10 mouse cellular contexts compared by ENCODE assay signal in genomic region chr15:99974476-99975220, GRCm38 (mm10). TPM values are rescaled to one million over a fixed set of nuclear protein-coding genes. Genes with fewer than 3 reads are reported as not detected.
DNase-seq lines count a peak whose midpoint lies in the region; ATAC-seq and TF ChIP-seq lines count a peak whose summit lies in the region.
"Had no signal": no experiment of that assay in that cellular context is flagged by ENCODE, and none has a peak within 500 bp of the region (broad histone marks: within the 10 kb centered on the region; RNA-seq: fewer than 3 reads in every experiment).

No protein-coding gene starts in this region.

- H3K9me3 ChIP-seq in forebrain, embryonic 13.5 days (replicated peaks) = no peaks in the 10 kb centered on the region
- no peaks in the 10 kb centered on the region for H3K9me3 ChIP-seq in forebrain, embryonic 16.5 days (ENCODE audit: control insufficient read depth, low read length)
- no peaks in the 10 kb centered on the region for H3K9me3 ChIP-seq in liver, embryonic 11.5 days (ENCODE audit: control insufficient read depth, low read length)
- no peaks in the 10 kb centered on the region for H3K9me3 ChIP-seq in intestine, embryonic 14.5 days (ENCODE audit: control insufficient read depth, low read length)
- H3K9me3 ChIP-seq: neural tube, embryonic 12.5 days had no signal

- no peak for TF ChIP-seq POLR2A in myocyte (IDR thresholded peaks at IDR 0.05; ENCODE audit: insufficient read length, low read depth)

- H3K4me3 ChIP-seq in forebrain, embryonic 13.5 days = peak overlapping the region; percentile 96; the same call in 1 of the 2 replicates
- H3K4me3 ChIP-seq in forebrain, embryonic 16.5 days (replicated peaks; ENCODE audit: low read length) = no peak overlapping the region
- H3K4me3 ChIP-seq in liver, embryonic 11.5 days (ENCODE audit: low read depth, low read length) = peak overlapping the region; percentile 26; the same call in 1 of the 2 replicates
- peak overlapping the region; percentile 85; the same call in 1 of the 2 replicates for H3K4me3 ChIP-seq in intestine, embryonic 14.5 days (ENCODE audit: low read depth, low read length)
- peak overlapping the region; percentile 88 for H3K4me3 ChIP-seq in myocyte

- no peak for DNase-seq in liver, embryonic 11.5 days (ENCODE audit: low spot score)
- DNase-seq in liver = no peak
- DNase-seq in intestine, embryonic 14.5 days (ENCODE audit: low spot score) = no peak
- no peak for DNase-seq in yolk sac, embryonic 10.5 days (ENCODE audit: low spot score)
- DNase-seq in thymus, postnatal 4 days = no peak

- H3K9ac ChIP-seq in forebrain, embryonic 13.5 days = no peak overlapping the region
- no peak overlapping the region for H3K9ac ChIP-seq in forebrain, embryonic 16.5 days (replicated peaks; ENCODE audit: low read depth, low read length)
- no peak overlapping the region for H3K9ac ChIP-seq in liver, embryonic 11.5 days (ENCODE audit: low read depth, low read length)
- no peak overlapping the region for H3K9ac ChIP-seq in intestine, embryonic 14.5 days (ENCODE audit: low read length)

- peaks cover 65% of the 10 kb centered on the region for H3K79me2 ChIP-seq in myocyte (ENCODE audit: control insufficient read depth, insufficient read depth)

- ATAC-seq in forebrain, embryonic 13.5 days = no peak
- ATAC-seq in forebrain, embryonic 16.5 days = no peak
- no peak for ATAC-seq in liver, embryonic 11.5 days (replicated peaks; ENCODE audit: low FRiP score)
- ATAC-seq in intestine, embryonic 14.5 days (replicated peaks; ENCODE audit: low FRiP score, low TSS enrichment, low read depth) = no peak

- H3K36me3 ChIP-seq in forebrain, embryonic 13.5 days (ENCODE audit: poor library complexity, severe bottlenecking) = no peaks in the 10 kb centered on the region
- no peaks in the 10 kb centered on the region for H3K36me3 ChIP-seq in forebrain, embryonic 16.5 days (ENCODE audit: control insufficient read depth, insufficient read depth)
- H3K36me3 ChIP-seq in liver, embryonic 11.5 days (ENCODE audit: control insufficient read depth, insufficient read depth, low read length) = no peaks in the 10 kb centered on the region; the same call in 1 of the 2 replicates
- no peaks in the 10 kb centered on the region for H3K36me3 ChIP-seq in intestine, embryonic 14.5 days (ENCODE audit: control insufficient read depth, insufficient read depth, low read length)
- no peaks in the 10 kb centered on the region for H3K36me3 ChIP-seq in myocyte (ENCODE audit: control insufficient read depth, insufficient read depth)
- H3K36me3 ChIP-seq: neural tube, embryonic 12.5 days had no signal

- H3K4me1 ChIP-seq in forebrain, embryonic 13.5 days = peaks cover 12% of the 10 kb centered on the region
- peaks cover 9% of the 10 kb centered on the region for H3K4me1 ChIP-seq in forebrain, embryonic 16.5 days (replicated peaks; ENCODE audit: control insufficient read depth, insufficient read depth, low read length)
- H3K4me1 ChIP-seq in liver, embryonic 11.5 days (replicated peaks; ENCODE audit: control insufficient read depth, insufficient read depth, low read length) = peaks cover 3% of the 10 kb centered on the region; the same call in 1 of the 2 replicates
- H3K4me1 ChIP-seq in intestine, embryonic 14.5 days (replicated peaks; ENCODE audit: control insufficient read depth, insufficient read depth, low read length) = 0 out of 2 replicates have a peak, but pooled peaks cover 4% of the 10 kb centered on the region

- H3K27me3 ChIP-seq in forebrain, embryonic 13.5 days = no peaks in the 10 kb centered on the region
- H3K27me3 ChIP-seq in forebrain, embryonic 16.5 days (replicated peaks; ENCODE audit: control insufficient read depth, insufficient read depth, low read length) = no peaks in the 10 kb centered on the region
- H3K27me3 ChIP-seq in liver, embryonic 11.5 days (replicated peaks; ENCODE audit: control insufficient read depth, insufficient read depth, low read length) = no peaks in the 10 kb centered on the region
- H3K27me3 ChIP-seq in intestine, embryonic 14.5 days (replicated peaks; ENCODE audit: control insufficient read depth, insufficient read depth, low read length) = no peaks in the 10 kb centered on the region
- H3K27me3 ChIP-seq in myocyte (ENCODE audit: control insufficient read depth, insufficient read depth, insufficient read length) = no peaks in the 10 kb centered on the region
- H3K27me3 ChIP-seq: neural tube, embryonic 12.5 days had no signal

- H3K27ac ChIP-seq in forebrain, embryonic 13.5 days = no peak overlapping the region
- H3K27ac ChIP-seq in forebrain, embryonic 16.5 days (ENCODE audit: low read length) = no peak overlapping the region
- no peak overlapping the region for H3K27ac ChIP-seq in liver, embryonic 11.5 days (ENCODE audit: low read depth, low read length)
- no peak overlapping the region for H3K27ac ChIP-seq in intestine, embryonic 14.5 days (ENCODE audit: low read depth)
- H3K27ac ChIP-seq: neural tube, embryonic 12.5 days had no signal

- H3ac ChIP-seq in myocyte (ENCODE audit: control insufficient read depth, insufficient read length) = no peak overlapping the region

- H3K4me2 ChIP-seq in forebrain, embryonic 13.5 days = no peak overlapping the region; the same call in 1 of the 2 replicates
- H3K4me2 ChIP-seq in forebrain, embryonic 16.5 days (ENCODE audit: low read length) = no peak overlapping the region
- H3K4me2 ChIP-seq in liver, embryonic 11.5 days = peak overlapping the region; percentile 83
- peak overlapping the region; percentile 64 for H3K4me2 ChIP-seq in intestine, embryonic 14.5 days (ENCODE audit: low read length)
- H3K4me2 ChIP-seq in myocyte (ENCODE audit: low read depth) = peak overlapping the region; percentile 99

- 77% methylated on average over 2 of the region's 2 CpGs for WGBS in forebrain, embryonic 13.5 days
- WGBS in forebrain, embryonic 16.5 days = 81% methylated on average over 2 of the region's 2 CpGs
- 57% methylated on average over 2 of the region's 2 CpGs for WGBS in liver, embryonic 11.5 days
- 73% methylated on average over 2 of the region's 2 CpGs for WGBS in intestine, embryonic 14.5 days

TF ChIP-seq in myocyte, 11 proteins besides CTCF, POLR2A, EP300 and RAD21:
- TF ChIP-seq USF1 (IDR thresholded peaks at IDR 0.05; ENCODE audit: low read depth) (no peak), CEBPB (IDR thresholded peaks at IDR 0.05; ENCODE audit: insufficient read depth, poor library complexity, severe bottlenecking) (no peak), E2F4 (IDR thresholded peaks at IDR 0.05; ENCODE audit: insufficient read depth) (no peak), MYOG (IDR thresholded peaks at IDR 0.05; ENCODE audit: control insufficient read depth in 1 of 3, insufficient read depth in 1 of 3, insufficient read length in 2 of 3, low read depth in 2 of 3) (no peak), SRF (IDR thresholded peaks at IDR 0.05; ENCODE audit: control insufficient read depth, insufficient read length, low read depth) (no peak)
TF ChIP-seq in myocyte: peak in this region for 0.

RNA-seq across cellular contexts. Expression of gene Larp4, which starts 4.8 kb away (rescaled TPM):
- polyA plus RNA-seq in forebrain, embryonic 13.5 days (2015; fragmentation: Nextera tagmentation; extraction: Ambion mirVana) = 29.2 and 30.9 TPM in 2 replicates
- polyA plus RNA-seq in forebrain, embryonic 16.5 days (2015; fragmentation: Nextera tagmentation; extraction: Ambion mirVana) = 27.4 and 31.5 TPM in 2 replicates
- polyA plus RNA-seq in liver, embryonic 11.5 days (2014; fragmentation: Nextera tagmentation; extraction: Ambion mirVana) = 52.0 and 57.0 TPM in 2 replicates
- 47.3 and 49.0 TPM in 2 replicates for polyA plus RNA-seq in intestine, embryonic 14.5 days (2014; fragmentation: Nextera tagmentation; extraction: Ambion mirVana)
- 15.9 TPM for polyA plus RNA-seq in myocyte (2012; fragmentation: generic; extraction: Trizol)

RNA-seq across cellular contexts. Expression of gene Fam186a, which starts 7.8 kb away (rescaled TPM):
- not detected in 2 replicates for polyA plus RNA-seq in forebrain, embryonic 13.5 days (2015; fragmentation: Nextera tagmentation; extraction: Ambion mirVana)
- not detected in 2 replicates for polyA plus RNA-seq in forebrain, embryonic 16.5 days (2015; fragmentation: Nextera tagmentation; extraction: Ambion mirVana)
- not detected in 2 replicates for polyA plus RNA-seq in liver, embryonic 11.5 days (2014; fragmentation: Nextera tagmentation; extraction: Ambion mirVana)
- 0.01 TPM in 1 of 2 replicates, not detected in the other for polyA plus RNA-seq in intestine, embryonic 14.5 days (2014; fragmentation: Nextera tagmentation; extraction: Ambion mirVana)
- 0.22 TPM for polyA plus RNA-seq in myocyte (2012; fragmentation: generic; extraction: Trizol)
- polyA plus RNA-seq: neural tube, embryonic 12.5 days; spleen, adult 2 months had no signal

Comparison
In these comparisons a context has a peak if more than half of its experiments do, and no peak if none do; other contexts are left out.
1. H3K4me2 ChIP-seq: peak in liver, embryonic 11.5 days (single experiment), intestine, embryonic 14.5 days (single experiment) and myocyte (single experiment); none in forebrain, embryonic 13.5 days (single experiment) and forebrain, embryonic 16.5 days (single experiment).